Mouse (Mus musculus) ES-CJ7 (cell line): ENCODE data around the gene Myom1.

Experiments
- DNase-seq: peaks from one replicate; pipeline ENCODE4 v3.0.0; 2011; ENCODE audit warnings: low read depth, low spot score

The Myom1 gene

GRCm38 (mm10) chr17:71056405-71056804 lies 54.0 kb downstream of the Myom1 start:
- DNase-seq = no peak

DNA sequence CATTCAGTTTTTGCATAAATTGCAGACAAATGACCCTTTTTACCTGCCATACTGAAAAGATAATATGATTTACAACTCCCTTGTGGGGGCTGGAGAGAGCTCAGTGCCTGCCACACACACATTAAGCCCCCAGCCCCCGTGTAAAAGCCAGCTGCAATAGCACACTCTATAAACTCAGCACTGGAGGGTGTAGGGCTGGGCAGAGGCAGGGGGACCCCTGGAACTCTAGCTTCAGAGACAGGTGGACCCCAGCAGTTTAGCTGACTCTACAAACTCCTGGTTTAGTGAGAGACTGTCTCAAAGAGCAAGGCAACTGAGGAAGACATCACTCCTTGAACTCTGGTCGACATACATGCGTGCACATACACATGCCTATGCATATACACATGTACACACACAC lies 55.3 kb downstream of the Myom1 start:
- no peak for DNase-seq

DNA sequence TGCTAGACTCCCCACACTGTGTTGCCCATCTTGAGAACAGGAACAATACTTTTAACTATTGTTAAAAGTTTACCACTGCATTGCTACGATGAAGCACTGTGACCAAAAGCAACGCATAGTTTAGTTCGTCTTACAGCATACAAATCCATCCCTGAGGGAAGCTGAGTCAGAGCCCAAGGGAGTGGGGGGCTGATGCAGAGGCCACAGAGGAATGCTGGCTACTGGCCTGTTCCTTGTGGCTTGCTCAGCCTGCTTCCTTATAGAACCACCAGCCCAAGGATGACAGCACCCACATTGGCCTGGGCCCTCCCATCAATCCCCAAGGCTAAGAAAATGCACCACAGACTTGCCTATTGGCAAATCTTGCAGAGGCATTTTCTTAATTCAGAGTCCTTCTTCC lies 56.8 kb downstream of the Myom1 start:
- DNase-seq = no peak

- no peak for DNase-seq
Measured at GRCm38 (mm10) chr17:71062049-71062560, 59.7 kb downstream of the Myom1 start.

DNA sequence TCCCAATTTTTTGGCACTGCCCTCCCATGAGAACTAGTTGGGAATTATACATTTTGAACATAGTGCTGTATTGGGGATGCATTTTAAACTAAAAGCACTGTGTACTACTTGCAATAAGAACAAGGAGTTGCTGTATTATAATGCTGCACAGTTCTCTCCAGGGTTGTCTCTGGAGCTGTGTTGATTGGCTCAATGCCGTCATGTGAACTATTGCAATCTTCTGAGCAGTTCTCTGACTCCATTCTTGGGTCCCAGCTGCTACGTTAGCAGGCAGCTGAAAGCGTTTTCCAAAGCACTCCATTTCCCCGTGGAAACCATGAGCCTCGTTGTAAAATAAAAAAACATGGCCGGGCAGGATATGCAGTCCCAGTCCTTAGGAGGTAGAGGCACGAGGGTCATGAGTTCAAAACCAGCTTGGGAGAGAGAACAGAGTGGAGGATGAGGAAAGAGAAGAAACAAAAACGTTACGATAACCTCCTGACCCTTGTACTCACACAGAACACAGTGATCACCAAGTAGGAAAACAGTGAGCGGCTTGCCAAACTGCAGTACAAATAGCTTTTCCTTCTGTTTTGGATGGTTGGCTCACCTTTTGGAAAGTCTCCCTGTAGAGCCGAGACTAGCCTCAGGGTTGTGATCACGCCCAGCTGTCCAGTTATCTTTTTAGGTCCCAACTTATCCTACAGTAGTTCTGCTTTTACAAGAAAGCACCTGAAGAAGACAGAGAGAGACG lies 60.6 kb downstream of the Myom1 start:
- no peak for DNase-seq

- DNase-seq = peak; percentile 22
Measured at GRCm38 (mm10) chr17:71064463-71065014, 62.1 kb downstream of the Myom1 start.

DNA sequence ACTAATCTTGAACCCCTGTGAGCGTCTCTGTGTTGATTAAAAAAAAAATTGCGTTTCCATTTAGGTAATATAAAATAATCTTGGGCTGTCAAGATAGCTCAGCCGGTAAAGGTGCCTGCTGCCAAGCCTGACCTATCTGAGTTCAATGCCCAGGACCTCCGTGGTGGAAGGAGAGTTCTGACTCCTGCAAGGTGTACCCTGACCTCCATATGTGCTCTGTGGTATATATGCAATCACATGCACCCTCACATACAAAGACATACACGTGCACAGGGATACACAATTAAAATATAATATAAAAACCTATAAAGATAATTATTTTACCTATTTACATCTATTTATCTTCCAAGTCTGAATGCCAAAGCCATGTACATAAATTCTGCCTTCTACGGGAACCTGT lies 62.7 kb downstream of the Myom1 start:
- no peak for DNase-seq

GRCm38 (mm10) chr17:71069176-71069575 lies 66.7 kb downstream of the Myom1 start:
- peak; percentile 31 for DNase-seq

DNA sequence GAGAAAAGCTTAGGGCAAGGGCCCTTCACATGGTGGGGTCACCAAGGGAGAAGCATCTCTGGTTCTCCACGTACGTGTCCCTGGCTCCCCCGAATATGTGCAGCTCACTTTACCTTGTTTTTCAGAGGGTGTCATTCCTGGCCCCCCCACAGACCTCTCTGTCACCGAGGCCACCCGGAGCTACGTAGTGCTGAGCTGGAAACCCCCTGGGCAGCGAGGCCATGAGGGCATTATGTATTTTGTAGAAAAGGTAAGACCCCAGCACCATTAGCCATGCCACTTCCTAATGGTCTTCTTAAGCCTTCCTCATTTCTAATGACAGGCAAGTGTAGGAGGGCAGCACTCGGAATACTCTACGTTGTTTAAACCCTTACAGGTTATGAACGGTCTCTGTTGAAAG lies 69.5 kb downstream of the Myom1 start:
- DNase-seq = no peak

DNA sequence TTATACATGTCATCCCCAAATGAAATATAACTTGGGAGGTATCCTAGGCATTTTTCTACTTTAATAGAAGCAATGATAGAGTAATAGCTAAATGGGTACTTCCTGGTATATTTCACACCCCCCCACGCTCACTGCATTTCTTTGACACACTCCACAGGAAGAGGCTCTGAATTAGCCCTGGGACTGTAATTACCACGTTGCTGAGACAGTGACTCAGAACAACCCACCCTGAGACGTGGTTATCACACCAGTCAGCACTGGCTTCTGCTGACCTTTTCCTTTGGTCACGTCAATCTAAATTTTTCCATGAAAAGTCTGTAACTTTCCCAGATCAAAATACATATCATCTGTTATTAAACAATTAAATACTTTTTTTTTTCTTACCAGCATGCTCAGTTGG lies 72.0 kb downstream of the Myom1 start:
- DNase-seq = no peak

DNA sequence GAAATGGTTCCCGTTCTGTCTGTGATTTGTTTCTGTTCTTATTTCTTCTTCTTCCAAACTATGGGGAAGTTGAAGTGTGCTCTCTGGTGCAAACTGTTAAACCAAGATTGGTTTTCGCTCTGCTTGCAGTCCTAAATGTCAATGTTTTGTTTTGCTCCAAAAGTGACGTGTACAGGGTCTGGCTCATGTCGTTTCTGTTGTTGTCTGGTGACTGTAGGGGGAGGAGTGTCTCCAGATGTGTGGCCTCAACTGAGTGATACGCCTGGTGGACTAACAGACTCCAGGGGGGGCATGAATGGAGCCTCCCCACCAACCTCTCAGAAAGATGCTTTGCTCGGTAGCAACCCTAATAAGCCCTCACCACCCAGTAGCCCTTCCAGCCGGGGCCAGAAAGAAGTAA lies 79.6 kb downstream of the Myom1 start:
- no peak for DNase-seq

- DNase-seq = no peak
Measured at GRCm38 (mm10) chr17:71086969-71087368, 84.5 kb downstream of the Myom1 start.

DNA sequence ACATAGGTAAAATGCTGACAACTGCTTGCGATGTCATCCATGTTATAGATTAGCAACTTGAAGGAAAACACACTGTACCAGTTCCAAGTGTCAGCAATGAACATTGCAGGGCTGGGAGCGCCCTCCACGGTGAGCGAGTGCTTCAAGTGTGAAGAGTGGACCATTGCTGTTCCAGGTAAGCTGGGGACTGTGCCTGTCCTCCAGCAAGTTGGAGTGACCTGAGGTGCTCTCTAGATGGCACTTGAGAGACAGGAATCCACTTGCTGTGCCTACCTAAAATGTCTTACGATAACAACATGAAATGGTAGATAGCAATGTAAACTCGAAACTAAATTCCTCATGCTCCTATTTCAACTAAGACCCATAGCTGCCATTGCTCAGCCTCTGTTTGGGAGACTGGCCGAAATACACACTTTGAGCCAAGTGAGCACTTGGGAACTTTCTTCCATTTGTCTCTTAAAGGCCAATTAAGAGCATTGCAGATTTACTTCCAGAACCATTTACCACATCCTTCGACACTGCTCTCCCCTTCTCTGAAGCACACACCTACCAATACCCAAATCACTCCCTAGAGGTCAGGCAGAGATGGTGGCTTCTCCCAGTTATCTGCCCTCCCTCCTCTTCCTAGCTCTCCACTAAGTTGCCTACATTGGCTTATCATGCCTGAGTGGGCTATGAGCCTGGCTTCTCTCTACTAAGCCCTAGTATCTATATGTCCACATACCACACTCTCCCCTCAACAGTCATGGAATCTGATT lies 85.1 kb downstream of the Myom1 start:
- DNase-seq = no peak

GRCm38 (mm10) chr17:71088154-71088521 lies 85.7 kb downstream of the Myom1 start:
- DNase-seq = no peak

DNA sequence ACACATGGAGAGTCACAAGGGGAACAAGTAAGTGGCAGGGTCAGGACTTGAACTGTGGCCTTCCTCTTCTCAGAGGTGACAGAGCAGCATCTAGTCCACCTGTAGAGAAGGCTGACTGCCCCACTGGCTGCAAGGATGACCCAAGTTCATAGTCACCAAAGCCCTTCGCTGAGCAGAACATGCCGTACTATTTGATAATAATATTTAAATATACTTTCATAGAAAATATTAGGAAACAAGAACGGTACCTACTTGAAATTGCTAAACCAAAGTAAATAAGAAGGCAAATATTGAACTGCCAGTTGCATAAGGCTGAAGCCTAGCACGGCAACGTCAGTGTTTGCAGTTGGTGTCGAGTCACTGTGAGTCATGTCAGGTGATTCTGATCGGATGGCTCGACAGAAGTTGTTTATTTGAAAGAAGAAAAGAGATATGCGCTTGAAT lies 86.6 kb downstream of the Myom1 start:
- DNase-seq = no peak

GRCm38 (mm10) chr17:71089781-71090480 lies 87.5 kb downstream of the Myom1 start:
- no peak for DNase-seq

- DNase-seq = no peak
Measured at GRCm38 (mm10) chr17:71091024-71091423, 88.6 kb downstream of the Myom1 start.

- DNase-seq = no peak
Measured at GRCm38 (mm10) chr17:71092341-71092740, 89.9 kb downstream of the Myom1 start.

- DNase-seq = no peak
Measured at GRCm38 (mm10) chr17:71093793-71094192, 91.4 kb downstream of the Myom1 start.

DNA sequence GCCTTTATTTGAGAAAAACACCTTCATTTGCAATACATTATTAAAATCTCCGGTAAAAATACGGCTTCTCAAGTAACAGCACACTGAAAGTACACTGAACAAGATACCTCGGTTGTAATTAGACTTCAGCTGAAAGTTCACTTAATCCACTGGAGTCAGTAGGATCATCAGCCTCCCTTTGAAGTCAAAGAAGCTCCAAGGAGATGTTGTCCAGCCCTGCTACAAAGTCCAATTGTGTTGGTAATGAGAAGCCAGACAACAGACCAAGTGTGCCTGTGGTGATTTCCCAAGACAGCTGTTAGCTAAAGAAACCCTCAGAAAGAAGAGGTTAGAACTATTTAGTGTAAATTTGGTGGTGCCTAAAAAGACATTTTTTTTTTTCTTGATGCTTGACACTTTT lies 92.0 kb downstream of the Myom1 start:
- DNase-seq = peak; percentile 16

GRCm38 (mm10) chr17:71096557-71097208 lies 94.2 kb downstream of the Myom1 start:
- no peak for DNase-seq

DNA sequence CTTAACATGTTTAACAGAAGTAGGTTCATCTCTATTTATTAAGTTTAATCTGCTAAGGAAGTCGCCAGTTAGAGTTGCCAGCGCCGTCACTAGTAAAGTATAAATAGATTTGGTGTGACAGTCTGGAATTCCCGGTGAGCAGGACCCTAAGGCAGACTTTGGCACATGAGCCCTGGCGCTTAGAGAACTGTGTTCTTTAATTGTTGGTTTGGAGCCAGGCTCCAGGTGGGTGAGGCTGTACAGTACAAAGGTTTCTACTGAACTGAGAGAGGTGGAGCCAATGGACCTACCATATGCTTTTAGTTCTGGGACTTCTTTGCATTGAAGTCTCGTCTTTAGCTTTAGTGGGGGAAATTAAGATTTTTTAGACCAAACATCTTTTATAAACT lies 94.8 kb downstream of the Myom1 start:
- DNase-seq = no peak
